Mouse (Mus musculus): Measurements from ENCODE around the gene Slc9a6. TPM values are rescaled to one million over a fixed set of nuclear protein-coding genes. Genes with fewer than 3 reads are reported as not detected.

Gene Slc9a6
- 7.5 and 10.6 TPM in 2 replicates for polyA plus RNA-seq (2016; fragmentation: Nextera tagmentation; extraction: Ambion mirVana)

DNA sequence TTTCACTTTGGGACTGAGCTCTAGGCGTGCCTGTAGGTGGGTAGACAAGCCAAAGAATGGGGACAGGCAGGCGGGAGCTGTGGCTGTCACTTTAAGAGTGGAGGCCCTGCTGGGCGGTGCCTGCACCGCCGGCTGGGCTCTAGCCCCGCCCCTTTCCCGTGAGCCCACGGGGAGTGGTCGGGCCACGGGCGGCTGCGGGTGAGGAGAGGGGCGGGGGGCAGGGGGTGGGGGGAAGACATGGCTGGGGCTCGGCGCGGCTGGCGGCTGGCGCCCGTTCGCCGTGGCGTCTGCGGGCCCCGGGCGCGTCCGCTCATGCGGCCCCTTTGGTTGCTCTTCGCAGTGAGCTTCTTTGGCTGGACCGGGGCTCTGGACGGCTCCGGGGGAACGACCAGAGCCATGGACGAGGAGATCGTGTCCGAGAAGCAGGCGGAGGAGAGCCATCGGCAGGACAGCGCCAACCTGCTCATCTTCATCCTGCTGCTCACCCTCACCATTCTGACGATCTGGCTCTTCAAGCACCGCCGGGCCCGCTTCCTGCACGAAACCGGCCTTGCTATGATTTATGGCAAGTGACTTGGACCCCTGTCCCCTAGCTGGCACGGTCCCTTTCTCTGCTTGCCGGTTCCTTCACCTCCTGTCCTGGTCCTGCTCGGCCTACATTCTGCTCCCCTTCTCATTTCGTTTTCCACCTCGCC lies at the start of gene Slc9a6:
TSS of gene Slc9a6 (plus strand) at position 135 of the 695 bp plus-strand sequence.
- Histone ChIP-seq H3K9me3 (replicated peaks) (no peaks in the 10 kb centered on the region), H3K27me3 (ENCODE audit: low read depth, poor library complexity, severe bottlenecking) (peaks cover 12% of the 10 kb centered on the region), H3K4me3 (peak within 1 kb of the TSS; percentile 64), H3K36me3 (no peaks in the 10 kb centered on the region), H3K27ac (peak within 1 kb of the TSS; percentile 86), H3K4me1 (no peaks in the 10 kb centered on the region)
- DNase-seq (ENCODE audit: low spot score): peak; percentile 77
- WGBS: 6% methylated on average over 40 of the region's 50 CpGs

- Histone ChIP-seq H3K36me3 (no peaks in the 10 kb centered on the region), H3K9me3 (replicated peaks) (no peaks in the 10 kb centered on the region), H3K27me3 (ENCODE audit: low read depth, poor library complexity, severe bottlenecking) (no peaks in the 10 kb centered on the region), H3K4me1 (no peaks in the 10 kb centered on the region), H3K4me3 (no peak overlapping the region), H3K27ac (no peak overlapping the region)
- peak; percentile 33 for DNase-seq (ENCODE audit: low spot score)
- WGBS: 27% methylated on average over 6 of the region's 6 CpGs
Observed at GRCm38 (mm10) chrX:56572465-56572864, 37.1 kb upstream of the Slc9a6 start.

DNA sequence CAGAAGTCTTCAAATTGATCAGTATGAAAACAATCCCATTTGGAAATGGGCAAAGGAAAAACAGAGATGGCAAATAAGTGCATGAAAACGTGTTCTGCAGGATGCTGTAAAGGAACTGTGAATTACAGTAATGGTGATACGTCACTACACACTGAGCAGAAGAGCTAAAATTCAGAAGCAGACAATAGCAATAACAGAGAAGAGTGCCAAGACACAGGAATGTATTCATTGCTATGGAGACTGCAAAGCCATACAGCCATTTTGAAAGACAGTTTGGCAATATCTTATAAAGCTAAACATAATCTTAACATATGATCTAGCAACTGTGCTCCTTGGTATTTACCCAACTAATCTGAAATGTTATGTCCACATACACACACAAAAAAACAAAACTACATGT lies 31.4 kb upstream of the Slc9a6 start:
- Histone ChIP-seq H3K36me3 (no peaks in the 10 kb centered on the region), H3K4me3 (no peak overlapping the region), H3K9me3 (replicated peaks) (no peaks in the 10 kb centered on the region), H3K27me3 (ENCODE audit: low read depth, poor library complexity, severe bottlenecking) (no peaks in the 10 kb centered on the region), H3K27ac (no peak overlapping the region), H3K4me1 (no peaks in the 10 kb centered on the region)
- WGBS: 80% methylated on average over 2 of the region's 2 CpGs
- no peak for DNase-seq (ENCODE audit: low spot score)

GRCm38 (mm10) chrX:56597219-56597886 lies 12.2 kb upstream of the Slc9a6 start:
- H3K4me1 ChIP-seq: peaks cover 4% of the 10 kb centered on the region; the same call in 1 of the 2 replicates
- peak overlapping the region; percentile 85 for H3K27ac ChIP-seq
- WGBS: 6% methylated on average over 25 of the region's 25 CpGs
- DNase-seq (ENCODE audit: low spot score): no peak
- H3K36me3 ChIP-seq: peaks cover 9% of the 10 kb centered on the region; the same call in 1 of the 2 replicates
- no peaks in the 10 kb centered on the region for H3K9me3 ChIP-seq (replicated peaks)
- H3K4me3 ChIP-seq: peak overlapping the region; percentile 70
- H3K27me3 ChIP-seq (ENCODE audit: low read depth, poor library complexity, severe bottlenecking): peaks cover 7% of the 10 kb centered on the region

DNA sequence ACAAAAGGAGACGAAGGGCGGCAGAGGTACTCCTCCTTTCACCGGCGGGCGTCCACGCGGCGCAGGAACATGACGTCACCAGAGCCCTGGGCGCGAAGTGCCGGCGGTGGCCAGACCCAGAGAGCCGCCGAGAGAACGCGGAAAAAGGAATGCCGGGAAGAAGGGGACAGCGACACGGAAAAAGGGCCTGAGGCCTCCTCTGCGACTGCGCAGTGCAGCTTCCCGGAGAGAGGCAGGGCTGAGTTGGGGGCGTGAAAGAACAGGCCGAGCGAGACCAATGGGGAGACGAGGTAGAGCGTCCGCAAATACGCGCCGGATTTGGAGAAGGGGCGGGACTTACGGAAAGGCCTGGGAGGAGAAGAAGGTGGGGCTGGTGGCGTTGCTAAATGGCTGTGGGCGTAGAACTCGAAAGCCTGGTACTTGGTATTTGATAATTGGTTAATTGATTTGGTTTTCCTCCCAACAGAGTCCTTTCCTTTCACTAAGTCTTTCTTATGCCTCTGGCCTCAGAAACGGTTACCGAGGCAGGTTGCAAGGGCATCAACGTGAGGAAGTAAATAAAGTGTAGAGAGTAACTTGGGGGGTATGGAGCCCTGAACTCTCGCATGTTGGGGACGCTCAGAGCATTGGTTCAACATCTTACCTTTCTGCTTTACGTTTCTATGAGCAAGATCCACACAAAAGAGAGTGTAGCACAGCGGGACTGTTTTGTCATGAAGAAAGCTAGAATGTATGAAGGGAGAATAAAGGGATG lies 11.5 kb upstream of the Slc9a6 start, which contains the start of gene Mmgt1:
TSS of gene Mmgt1 (minus strand) at position 183 of the 754 bp plus-strand sequence.
- WGBS: 14% methylated on average over 41 of the region's 44 CpGs
- Histone ChIP-seq H3K27ac (peak within 1 kb of the TSS; percentile 85), H3K27me3 (ENCODE audit: low read depth, poor library complexity, severe bottlenecking) (peaks cover 7% of the 10 kb centered on the region), H3K4me3 (peak within 1 kb of the TSS; percentile 70), H3K9me3 (replicated peaks) (no peaks in the 10 kb centered on the region), H3K4me1 (peaks cover 4% of the 10 kb centered on the region; the same call in 1 of the 2 replicates), H3K36me3 (peaks cover 9% of the 10 kb centered on the region; the same call in 1 of the 2 replicates)
- DNase-seq (ENCODE audit: low spot score): peak; percentile 86

DNA sequence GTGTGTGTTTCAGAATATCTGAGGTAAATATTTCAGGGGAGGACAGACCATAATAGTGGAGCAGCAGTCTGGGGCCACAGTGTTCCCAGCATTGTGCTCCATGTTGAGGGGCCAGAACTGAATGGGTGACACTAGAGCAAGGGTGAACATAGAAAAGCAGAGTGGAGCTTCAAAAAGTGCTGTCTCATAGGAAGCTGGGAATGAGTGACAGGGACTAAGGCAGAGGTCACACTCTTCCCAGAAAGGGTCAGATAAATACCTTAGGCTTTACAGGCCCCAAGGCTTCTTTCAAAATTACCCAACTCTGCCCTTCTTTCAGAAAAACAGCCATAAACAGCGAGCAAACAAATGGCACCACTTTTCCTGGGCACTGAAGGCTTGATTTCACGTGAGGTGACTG lies 3.0 kb upstream of the Slc9a6 start:
- Histone ChIP-seq H3K27ac (no peak overlapping the region), H3K27me3 (ENCODE audit: low read depth, poor library complexity, severe bottlenecking) (peaks cover 12% of the 10 kb centered on the region), H3K4me3 (no peak overlapping the region), H3K36me3 (no peaks in the 10 kb centered on the region), H3K4me1 (no peaks in the 10 kb centered on the region), H3K9me3 (replicated peaks) (no peaks in the 10 kb centered on the region)
- DNase-seq (ENCODE audit: low spot score): no peak
- 71% methylated on average over 2 of the region's 2 CpGs for WGBS

DNA sequence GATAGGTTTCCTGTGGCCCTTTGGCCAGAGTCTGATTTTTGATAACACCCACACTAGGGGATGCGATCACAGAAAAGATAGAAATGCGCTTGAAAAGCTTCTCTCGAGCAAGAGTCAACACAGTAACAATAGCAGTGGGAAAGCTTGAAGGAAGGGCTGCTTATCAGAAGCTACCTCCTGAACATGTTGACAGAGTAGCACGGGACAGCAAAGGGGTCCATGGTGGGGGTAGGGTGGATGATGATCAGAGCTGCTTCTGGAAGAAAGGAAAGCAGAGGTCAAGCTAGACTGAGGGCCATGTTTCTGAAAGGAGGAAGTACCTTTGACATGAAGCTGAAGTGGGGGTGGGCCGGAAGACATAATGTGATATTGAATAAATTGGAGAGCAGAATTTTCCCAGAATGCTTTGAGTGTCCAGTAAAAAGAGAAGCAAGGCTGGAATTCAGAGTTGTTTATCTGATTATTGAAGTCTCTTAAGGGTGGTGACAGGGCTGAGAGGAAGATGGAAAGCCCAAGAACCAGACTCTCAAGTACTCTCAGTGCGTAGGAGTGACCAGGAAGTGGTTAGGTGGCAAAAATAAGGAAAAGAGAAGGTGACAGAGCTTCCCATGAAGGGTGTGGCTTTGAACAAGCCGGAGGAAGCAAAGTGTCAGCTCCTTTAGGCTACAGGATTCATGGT lies 2.4 kb upstream of the Slc9a6 start:
- Histone ChIP-seq H3K36me3 (no peaks in the 10 kb centered on the region), H3K4me3 (no peak overlapping the region), H3K27me3 (ENCODE audit: low read depth, poor library complexity, severe bottlenecking) (peaks cover 12% of the 10 kb centered on the region), H3K27ac (no peak overlapping the region), H3K9me3 (replicated peaks) (no peaks in the 10 kb centered on the region), H3K4me1 (no peaks in the 10 kb centered on the region)
- DNase-seq (ENCODE audit: low spot score): no peak
- WGBS: 80% methylated on average over 7 of the region's 7 CpGs

GRCm38 (mm10) chrX:56609285-56609622 lies 303 bp upstream of the Slc9a6 start:
- Histone ChIP-seq H3K4me3 (peak overlapping the region; percentile 64), H3K27me3 (ENCODE audit: low read depth, poor library complexity, severe bottlenecking) (peaks cover 12% of the 10 kb centered on the region), H3K27ac (peak overlapping the region; percentile 86), H3K36me3 (no peaks in the 10 kb centered on the region), H3K9me3 (replicated peaks) (no peaks in the 10 kb centered on the region), H3K4me1 (no peaks in the 10 kb centered on the region)
- no peak for DNase-seq (ENCODE audit: low spot score)
- WGBS: 22% methylated on average over 7 of the region's 7 CpGs

GRCm38 (mm10) chrX:56610318-56610694 lies 749 bp downstream of the Slc9a6 start:
- H3K36me3 ChIP-seq: no peaks in the 10 kb centered on the region
- H3K4me3 ChIP-seq: peak overlapping the region; percentile 64
- peak; percentile 39 for DNase-seq (ENCODE audit: low spot score)
- peaks cover 12% of the 10 kb centered on the region for H3K27me3 ChIP-seq (ENCODE audit: low read depth, poor library complexity, severe bottlenecking)
- no peaks in the 10 kb centered on the region for H3K9me3 ChIP-seq (replicated peaks)
- no peaks in the 10 kb centered on the region for H3K4me1 ChIP-seq
- H3K27ac ChIP-seq: peak overlapping the region; percentile 86
- 14% methylated on average over 13 of the region's 13 CpGs for WGBS

DNA sequence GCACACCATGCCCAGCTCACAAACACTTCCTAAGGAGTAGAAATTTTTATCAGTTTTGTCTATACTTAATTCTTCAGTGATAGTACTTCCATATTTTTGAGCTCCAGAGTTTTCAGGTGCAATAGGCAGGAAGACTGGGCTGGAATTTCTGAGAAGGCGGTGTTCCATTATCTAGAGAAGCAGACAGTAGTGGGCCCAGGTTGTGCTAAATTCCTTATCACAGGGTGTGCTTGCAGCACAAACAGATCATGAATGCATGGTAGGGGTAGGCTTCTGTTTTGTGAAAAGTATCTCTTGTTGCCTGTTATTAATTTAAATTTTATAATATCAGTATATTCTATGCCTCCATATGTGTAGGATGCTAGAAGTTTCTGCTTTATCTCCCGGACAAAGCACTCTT lies 5.7 kb downstream of the Slc9a6 start:
- Histone ChIP-seq H3K4me1 (no peaks in the 10 kb centered on the region), H3K27me3 (ENCODE audit: low read depth, poor library complexity, severe bottlenecking) (peaks cover 4% of the 10 kb centered on the region; the same call in 1 of the 2 replicates), H3K9me3 (replicated peaks) (no peaks in the 10 kb centered on the region), H3K27ac (no peak overlapping the region), H3K4me3 (no peak overlapping the region), H3K36me3 (no peaks in the 10 kb centered on the region)
- 93% methylated on average over 2 of the region's 2 CpGs for WGBS
- no peak for DNase-seq (ENCODE audit: low spot score)

GRCm38 (mm10) chrX:56636185-56636584 lies 26.6 kb downstream of the Slc9a6 start:
- 91% methylated on average over 5 of the region's 5 CpGs for WGBS

GRCm38 (mm10) chrX:56640066-56640465 lies 30.5 kb downstream of the Slc9a6 start:
- Histone ChIP-seq H3K4me1 (no peaks in the 10 kb centered on the region), H3K27ac (no peak overlapping the region), H3K4me3 (no peak overlapping the region), H3K27me3 (ENCODE audit: low read depth, poor library complexity, severe bottlenecking) (no peaks in the 10 kb centered on the region), H3K36me3 (peaks cover 3% of the 10 kb centered on the region; the same call in 1 of the 2 replicates), H3K9me3 (replicated peaks) (no peaks in the 10 kb centered on the region)
- WGBS: 24% methylated on average over 1 of the region's 1 CpGs
- DNase-seq (ENCODE audit: low spot score): no peak

More at GRCm38 (mm10) chrX:56636185-56636584, 26.6 kb downstream of the Slc9a6 start:
- Histone ChIP-seq H3K27ac (no peak overlapping the region), H3K4me1 (no peaks in the 10 kb centered on the region), H3K27me3 (ENCODE audit: low read depth, poor library complexity, severe bottlenecking) (no peaks in the 10 kb centered on the region), H3K36me3 (peaks cover 3% of the 10 kb centered on the region; the same call in 1 of the 2 replicates), H3K9me3 (replicated peaks) (no peaks in the 10 kb centered on the region), H3K4me3 (no peak overlapping the region)
- no peak for DNase-seq (ENCODE audit: low spot score)

All from limb, embryonic 10.5 days (tissue).